Mouse (Mus musculus) cerebellum, adult 18-20 months (tissue): ENCODE results near the gene Agpat1.
A peak's percentile ranks its signal among the peaks of the same experiment; 100 is the strongest.

Experiments
- DNase-seq, 2 experiments: peaks; one replicate each; pipeline ENCODE4 v3.0.0; 2021

The Agpat1 gene

DNA sequence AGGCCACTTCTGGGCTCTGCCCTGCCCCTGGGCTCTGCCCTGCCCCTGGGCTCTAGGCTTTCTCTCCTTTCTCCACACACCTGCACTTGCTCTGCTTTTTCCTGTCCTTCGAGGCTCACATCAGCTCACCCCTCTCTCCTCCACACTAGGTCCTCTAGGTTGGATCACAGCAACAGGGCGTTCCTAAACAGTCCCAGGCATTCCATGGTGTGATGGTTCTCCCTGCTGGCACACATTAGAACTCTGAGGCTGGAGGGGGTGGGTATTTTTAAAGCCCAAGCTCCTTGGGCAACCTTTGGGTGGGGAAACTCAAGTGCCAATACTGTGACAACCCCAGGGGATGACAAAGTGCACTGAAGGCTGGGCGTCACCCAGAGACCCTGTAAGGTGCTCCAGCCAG lies 33.4 kb downstream of the Agpat1 start:
- DNase-seq: no peak

- DNase-seq: peak in 1 of 2 experiments; percentile 28
These were observed 35.6 kb downstream of the Agpat1 start for GRCm38 (mm10) chr17:34639461-34640255.

GRCm38 (mm10) chr17:34640778-34641601 lies 36.9 kb downstream of the Agpat1 start:
- DNase-seq: peak; percentile 86 to 90

DNA sequence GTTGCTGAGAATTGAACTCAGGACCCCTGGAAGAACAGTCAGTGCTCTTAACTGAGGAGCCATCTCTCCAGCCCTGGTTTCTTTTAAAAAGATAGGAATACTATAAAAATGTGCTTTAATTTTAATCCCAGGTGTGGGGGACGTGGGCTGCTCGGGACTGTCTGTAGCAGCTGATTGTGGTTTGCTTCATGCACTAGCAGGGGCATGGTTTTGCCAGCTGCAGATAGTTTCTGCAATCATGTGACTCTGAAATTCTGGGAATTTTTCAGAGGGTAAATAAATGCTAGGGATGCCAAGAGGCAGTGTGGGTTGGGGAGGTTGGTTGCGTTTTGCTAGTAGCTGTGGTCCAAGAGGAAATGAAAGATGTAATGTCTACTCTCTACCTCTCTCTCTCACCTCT lies 37.9 kb downstream of the Agpat1 start:
- no peak for DNase-seq

DNA sequence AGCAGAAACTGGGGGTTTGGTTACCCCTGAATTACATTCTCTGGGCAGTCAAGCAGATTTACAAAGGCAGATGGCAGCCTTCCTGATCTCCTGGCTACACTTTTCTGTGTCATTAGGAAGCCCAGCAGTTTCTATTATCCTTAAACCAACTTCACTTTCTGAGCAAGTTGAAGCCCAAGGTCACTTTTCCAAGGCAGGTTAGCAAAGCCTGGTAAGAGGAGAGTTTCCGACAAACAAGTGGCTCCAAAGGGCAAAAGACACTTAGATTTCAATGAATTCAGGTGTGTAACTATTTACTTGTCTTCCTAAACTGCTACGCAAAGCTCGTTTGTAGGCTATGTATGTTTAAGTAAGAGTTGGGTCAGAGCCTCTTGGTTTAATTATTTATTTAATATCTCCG lies 39.3 kb downstream of the Agpat1 start:
- DNase-seq: peak in 1 of 2 experiments; percentile 16

GRCm38 (mm10) chr17:34643944-34644343 lies 39.9 kb downstream of the Agpat1 start:
- peak; percentile 76 to 79 for DNase-seq

GRCm38 (mm10) chr17:34644608-34645007 lies 40.5 kb downstream of the Agpat1 start, which contains the start of gene Fkbpl:
TSS of gene Fkbpl (plus strand) at chr17:34644764.
- DNase-seq: peak; percentile 95 to 97

DNA sequence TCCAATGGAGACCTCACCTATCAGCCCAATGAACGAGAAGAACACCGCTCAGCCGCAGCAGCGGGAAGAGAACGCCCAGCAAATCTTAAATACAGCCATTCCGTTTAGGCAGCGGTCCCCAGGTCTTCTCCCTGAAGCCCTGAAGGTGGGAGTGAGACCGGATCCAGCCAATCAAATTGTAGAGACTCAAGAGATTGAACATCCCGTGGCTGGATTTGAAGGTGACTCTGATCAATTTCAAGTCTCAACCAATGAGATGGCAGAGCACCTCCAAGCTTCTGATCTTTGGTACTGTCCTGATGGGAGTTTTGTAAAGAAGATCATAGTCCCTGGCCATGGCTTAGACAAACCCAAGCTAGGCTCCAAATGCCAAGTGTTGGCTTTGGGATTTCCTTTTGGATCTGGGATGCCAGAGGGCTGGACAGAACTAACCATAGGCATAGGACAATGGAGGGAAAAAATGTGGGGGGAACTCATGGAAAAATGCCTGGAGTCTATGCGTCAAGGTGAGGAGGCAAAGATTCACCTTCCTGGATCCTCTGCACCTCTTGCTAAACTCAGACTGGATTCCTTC lies 41.3 kb downstream of the Agpat1 start:
- peak in 1 of 2 experiments; percentile 22 for DNase-seq

DNA sequence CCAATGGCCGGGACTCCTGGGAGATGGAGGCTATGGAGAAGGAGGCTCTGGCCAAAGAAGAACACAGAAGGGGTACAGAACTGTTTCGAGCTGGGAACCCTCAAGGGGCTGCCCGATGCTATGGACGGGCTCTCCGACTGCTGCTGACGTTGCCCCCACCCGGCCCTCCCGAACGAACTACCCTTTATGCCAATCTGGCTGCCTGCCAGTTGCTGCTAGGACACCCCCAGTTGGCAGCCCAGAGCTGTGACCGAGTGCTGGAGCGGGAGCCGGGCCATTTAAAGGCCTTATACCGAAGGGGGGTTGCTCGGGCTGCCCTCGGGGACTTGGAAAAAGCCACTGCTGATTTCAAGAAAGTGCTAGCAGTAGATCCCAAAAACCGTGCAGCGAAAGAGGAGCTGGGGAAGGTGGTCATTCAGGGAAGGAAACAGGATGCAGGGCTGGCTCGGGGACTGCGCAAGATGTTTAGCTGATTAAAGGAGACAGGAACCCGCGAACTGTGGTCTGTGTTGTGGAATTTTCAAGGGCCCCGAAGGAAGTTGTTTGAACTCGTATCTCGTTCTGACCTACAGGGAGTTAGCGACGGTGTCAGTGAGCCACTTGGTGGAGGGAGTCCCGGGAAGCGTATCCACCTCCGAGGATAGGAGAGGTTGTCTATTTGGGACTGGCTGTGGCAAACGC lies 41.9 kb downstream of the Agpat1 start:
- peak in 1 of 2 experiments; percentile 56 for DNase-seq

DNA sequence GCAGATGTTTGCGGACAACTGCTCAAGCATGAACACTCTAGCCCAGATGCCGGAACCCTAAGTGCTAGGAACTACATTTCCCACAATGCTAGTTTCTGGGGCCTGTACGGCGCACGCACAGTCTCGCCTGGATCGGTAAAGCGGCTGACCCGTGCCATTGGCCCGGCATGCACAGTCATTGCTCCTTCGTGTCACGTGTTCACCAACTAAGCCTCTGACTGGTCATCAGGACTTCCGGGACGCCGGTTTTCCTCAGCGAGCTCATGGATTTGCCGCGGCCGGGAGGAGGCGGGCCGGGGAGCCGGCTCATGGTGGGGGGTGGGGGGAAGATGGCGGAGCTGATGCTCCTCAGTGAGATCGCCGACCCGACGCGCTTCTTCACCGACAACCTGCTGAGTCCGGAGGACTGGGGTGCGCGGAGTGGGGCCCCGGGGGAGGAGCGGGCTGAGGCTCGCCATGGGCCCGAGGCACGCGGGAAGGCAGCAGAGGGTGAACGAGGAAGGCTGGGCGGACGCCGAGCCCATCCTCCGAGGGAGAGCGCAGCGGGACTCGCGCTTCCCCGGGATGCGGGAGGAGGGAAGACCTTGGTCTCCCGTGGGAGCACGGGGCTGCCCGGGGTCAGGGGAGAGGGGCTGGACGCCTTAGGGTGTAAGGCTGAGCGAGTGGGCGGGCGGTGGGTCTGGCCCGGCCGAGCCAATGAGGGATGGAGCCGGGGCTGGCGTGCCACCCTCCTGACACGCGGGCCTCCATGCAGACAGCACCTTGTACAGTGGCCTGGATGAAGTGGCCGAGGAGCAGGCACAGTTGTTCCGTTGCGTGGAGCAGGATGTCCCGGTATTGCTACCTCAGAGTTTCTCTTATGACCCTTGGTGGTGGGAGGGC lies 43.1 kb downstream of the Agpat1 start, which contains the start of gene Atf6b:
Gene Atf6b, plus strand, starts transcription at position 241 of the 882 bp plus-strand sequence.
- DNase-seq: peak; percentile 92 to 98

DNA sequence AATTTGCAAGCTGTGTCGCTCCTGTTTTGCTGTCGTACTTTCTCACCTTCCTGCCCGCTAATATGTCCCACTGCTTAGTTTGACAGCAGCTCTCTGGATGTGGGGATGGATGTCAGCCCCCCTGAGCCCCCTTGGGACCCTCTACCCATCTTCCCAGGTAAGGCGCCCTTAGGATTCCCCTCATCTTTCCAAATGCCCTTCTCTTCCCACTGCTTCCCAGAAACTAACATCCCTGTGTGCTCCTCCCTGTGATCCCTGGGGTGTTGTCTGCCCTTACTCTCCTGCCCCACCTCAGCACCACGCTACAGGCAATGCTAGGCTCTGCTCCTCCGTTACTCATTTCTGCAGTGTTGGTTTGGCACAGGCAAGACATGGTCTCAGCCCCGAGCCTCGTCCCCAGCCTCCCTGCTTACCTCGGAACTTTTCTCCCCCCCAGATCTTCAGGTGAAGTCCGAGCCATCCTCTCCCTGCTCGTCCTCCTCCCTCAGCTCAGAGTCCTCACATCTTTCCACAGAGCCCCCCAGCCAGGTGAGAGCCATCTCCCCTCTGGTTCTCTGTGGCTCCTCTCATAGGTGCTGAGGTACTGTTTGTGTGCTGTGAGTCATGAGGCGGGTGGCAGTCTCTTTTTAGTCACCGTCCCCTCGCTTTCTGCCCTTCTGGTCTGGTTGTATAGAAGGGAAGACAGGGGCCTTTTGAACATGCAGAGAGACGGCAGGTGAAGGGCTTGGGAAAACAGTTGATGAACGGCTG lies 44.3 kb downstream of the Agpat1 start:
- peak in 1 of 2 experiments; percentile 16 for DNase-seq

- peak in 1 of 2 experiments; percentile 14 for DNase-seq
These were observed 45.2 kb downstream of the Agpat1 start for GRCm38 (mm10) chr17:34649106-34649864.

DNA sequence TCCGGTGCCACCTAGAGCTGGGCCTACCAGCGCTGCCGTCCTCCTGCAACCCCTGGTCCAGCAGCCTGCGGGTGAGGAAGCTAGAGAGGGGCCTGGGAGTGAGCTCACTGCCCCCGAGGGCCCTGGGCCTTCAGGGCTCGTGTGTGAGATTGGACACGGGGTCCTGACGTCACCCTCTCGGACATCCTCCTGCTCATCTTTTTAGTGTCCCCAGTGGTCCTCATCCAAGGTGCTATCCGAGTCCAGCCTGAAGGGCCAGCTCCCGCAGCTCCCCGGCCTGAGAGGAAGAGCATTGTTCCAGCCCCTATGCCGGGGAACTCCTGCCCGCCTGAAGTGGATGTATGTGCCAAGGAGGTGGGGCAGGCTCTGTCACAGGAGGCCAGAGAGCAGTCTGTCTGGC lies 46.7 kb downstream of the Agpat1 start:
- no peak for DNase-seq

GRCm38 (mm10) chr17:34651507-34652221 lies 47.6 kb downstream of the Agpat1 start:
- peak in 1 of 2 experiments; percentile 45 for DNase-seq

GRCm38 (mm10) chr17:34652546-34652945 lies 48.5 kb downstream of the Agpat1 start:
- DNase-seq: no peak

DNA sequence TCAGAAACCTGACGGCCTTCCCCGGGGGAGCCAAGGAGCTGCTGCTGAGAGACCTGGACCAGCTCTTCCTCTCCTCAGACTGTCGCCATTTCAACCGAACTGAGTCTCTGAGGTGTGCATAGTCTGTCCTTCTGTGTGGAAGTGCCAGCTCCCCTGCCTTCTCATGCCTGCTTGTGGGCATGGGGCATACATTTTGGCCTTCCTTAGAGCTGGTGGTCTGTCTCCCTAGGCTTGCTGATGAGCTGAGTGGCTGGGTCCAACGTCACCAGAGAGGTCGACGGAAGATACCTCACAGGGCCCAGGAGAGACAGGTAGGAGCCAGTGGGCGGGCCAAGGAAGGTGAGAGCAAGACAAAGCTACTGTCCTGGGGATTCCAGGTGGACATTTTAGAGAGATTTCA lies 48.9 kb downstream of the Agpat1 start:
- no peak for DNase-seq

- peak; percentile 52 to 66 for DNase-seq
These were observed 49.8 kb downstream of the Agpat1 start for GRCm38 (mm10) chr17:34653746-34654285.

DNA sequence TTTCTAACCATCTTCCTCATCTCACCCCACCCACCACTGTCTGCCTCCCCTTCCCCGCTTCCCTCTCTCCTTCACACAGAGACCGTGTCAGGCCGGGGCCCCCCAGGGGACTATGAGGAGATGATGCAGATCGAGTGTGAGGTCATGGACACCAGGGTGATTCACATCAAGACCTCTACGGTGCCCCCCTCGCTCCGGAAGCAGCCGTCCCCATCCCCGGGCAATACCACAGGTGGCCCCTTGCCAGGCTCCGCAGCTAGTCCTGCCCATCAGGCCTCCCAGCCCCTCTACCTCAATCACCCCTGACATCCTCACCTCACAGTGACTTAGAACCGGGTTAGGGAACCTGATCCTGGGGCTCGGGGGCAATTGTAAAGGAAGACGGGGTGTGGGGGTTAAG lies 50.3 kb downstream of the Agpat1 start:
- peak in 1 of 2 experiments; percentile 26 for DNase-seq

GRCm38 (mm10) chr17:34655160-34655559 lies 51.1 kb downstream of the Agpat1 start:
- DNase-seq: peak in 1 of 2 experiments; percentile 19
